Mouse (Mus musculus) limb, embryonic 15.5 days (tissue): ENCODE measurements around the gene Arhgap30. TPM values are rescaled to one million over a fixed set of nuclear protein-coding genes. Genes with fewer than 3 reads are reported as not detected.

Experiments
- ATAC-seq: fragments of 200-750 bp; cut with Nextera tagmentation; 2 replicates; pipeline ENCODE4 v1.8.0; 2017; ENCODE audit warnings: low read depth, moderate TSS enrichment; ENCODE audit not compliant: insufficient number of reproducible peaks, low FRiP score, low TSS enrichment
- H3K27ac ChIP-seq: fragments of 300-500 bp; sonication (generic); 2 replicates; pipeline ENCODE4 v1.5.1; 2015; ENCODE audit warnings: moderate library complexity, mild to moderate bottlenecking, inconsistent platforms
- H3K27me3 ChIP-seq: fragments of 300-500 bp; sonication (generic); 2 replicates; pipeline ENCODE4 v1.6.1; 2015; ENCODE audit warnings: inconsistent platforms
- H3K36me3 ChIP-seq: fragments of 300-500 bp; sonication (generic); 2 replicates; pipeline ENCODE4 v1.6.1; 2015; ENCODE audit warnings: inconsistent platforms
- H3K4me1 ChIP-seq: fragments of 300-500 bp; sonication (generic); 2 replicates; pipeline ENCODE4 v1.6.1; 2015; ENCODE audit warnings: inconsistent platforms
- H3K4me2 ChIP-seq: fragments of 300-500 bp; sonication (generic); 2 replicates; pipeline ENCODE4 v1.6.1; 2015; ENCODE audit warnings: mild to moderate bottlenecking, inconsistent platforms
- H3K4me3 ChIP-seq: fragments of 300-500 bp; sonication (generic); 2 replicates; pipeline ENCODE4 v1.5.1; 2015; ENCODE audit warnings: mild to moderate bottlenecking, inconsistent platforms
- H3K9ac ChIP-seq: fragments of 300-500 bp; sonication (generic); 2 replicates; pipeline ENCODE4 v1.6.1; 2015; ENCODE audit warnings: inconsistent platforms
- H3K9me3 ChIP-seq: fragments of 300-500 bp; sonication (generic); 2 replicates; pipeline ENCODE4 v1.6.1; 2016; ENCODE audit warnings: inconsistent platforms
- WGBS: fragments of 180-500 bp; shearing (Covaris S2); methylation state at CpG from one replicate; pipeline ENCODE4 v1.1.7; 2015; 5-methylcytosine and 5-hydroxymethylcytosine counted together
- polyA plus RNA-seq: library from polyadenylated mRNA; unstranded; fragments of >200 nt; fragmentation: Nextera tagmentation; extraction: Ambion mirVana; gene quantifications from 2 replicates; pipeline ENCODE4 v1.2.1, GENCODE M21; 2015

Arhgap30 gene
- polyA plus RNA-seq, 1 experiment from 2014 or later = 3.2 TPM

GRCm38 (mm10) chr1:171437264-171438013 is 48.7 kb downstream of the Arhgap30 start, which contains the start of gene F11r:
Gene F11r (plus strand): TSS chr1:171437535.
- peak within 1 kb of the TSS; percentile 51 for H3K4me3 ChIP-seq
- H3K9me3 ChIP-seq = no peaks in the 10 kb centered on the region
- peak within 1 kb of the TSS; percentile 39; the same call in 1 of the 2 replicates for H3K27ac ChIP-seq
- peak within 1 kb of the TSS; percentile 73 for H3K4me2 ChIP-seq
- H3K27me3 ChIP-seq = peaks cover 19% of the 10 kb centered on the region; the same call in 1 of the 2 replicates
- H3K36me3 ChIP-seq = no peaks in the 10 kb centered on the region
- peak within 1 kb of the TSS; percentile 24; the same call in 1 of the 2 replicates for H3K9ac ChIP-seq
- under 1% methylated on average over 46 of the region's 46 CpGs for WGBS
- ATAC-seq = 0 out of 2 replicates have a peak, but pooled peaks have one; percentile 15
- H3K4me1 ChIP-seq = peaks cover 20% of the 10 kb centered on the region

- peaks cover 20% of the 10 kb centered on the region for H3K4me1 ChIP-seq
- peak overlapping the region; percentile 24; the same call in 1 of the 2 replicates for H3K9ac ChIP-seq
- H3K4me2 ChIP-seq = peak overlapping the region; percentile 73
- no peaks in the 10 kb centered on the region for H3K36me3 ChIP-seq
- WGBS = 4% methylated on average over 18 of the region's 18 CpGs
- H3K4me3 ChIP-seq = peak overlapping the region; percentile 51
- no peak for ATAC-seq
- H3K9me3 ChIP-seq = no peaks in the 10 kb centered on the region
- H3K27ac ChIP-seq = peak overlapping the region; percentile 39; the same call in 1 of the 2 replicates
- peaks cover 19% of the 10 kb centered on the region; the same call in 1 of the 2 replicates for H3K27me3 ChIP-seq
Observed at GRCm38 (mm10) chr1:171438014-171438670, 49.4 kb downstream of the Arhgap30 start.

- Histone ChIP-seq H3K9ac (no peak overlapping the region), H3K4me1 (peaks cover 20% of the 10 kb centered on the region), H3K27me3 (peaks cover 19% of the 10 kb centered on the region; the same call in 1 of the 2 replicates), H3K9me3 (no peaks in the 10 kb centered on the region), H3K36me3 (no peaks in the 10 kb centered on the region), H3K27ac (no peak overlapping the region), H3K4me3 (peak overlapping the region; percentile 51), H3K4me2 (peak overlapping the region; percentile 73; the same call in 1 of the 2 replicates)
- 20% methylated on average over 8 of the region's 8 CpGs for WGBS
- ATAC-seq = no peak
Observed at GRCm38 (mm10) chr1:171439072-171439471, 50.3 kb downstream of the Arhgap30 start.

- Histone ChIP-seq H3K9me3 (no peaks in the 10 kb centered on the region), H3K4me3 (no peak overlapping the region), H3K36me3 (no peaks in the 10 kb centered on the region), H3K9ac (no peak overlapping the region), H3K4me1 (peaks cover 20% of the 10 kb centered on the region), H3K27me3 (peaks cover 19% of the 10 kb centered on the region; the same call in 1 of the 2 replicates), H3K27ac (no peak overlapping the region), H3K4me2 (0 out of 2 replicates have a peak overlapping the region, but pooled peaks have one; percentile 73)
- 22% methylated on average over 9 of the region's 9 CpGs for WGBS
- no peak for ATAC-seq
Observed at GRCm38 (mm10) chr1:171440025-171440725, 51.4 kb downstream of the Arhgap30 start.

- H3K27ac ChIP-seq = peak overlapping the region; percentile 43
- WGBS = 46% methylated on average over 7 of the region's 7 CpGs
Observed at GRCm38 (mm10) chr1:171441466-171442412, 53.0 kb downstream of the Arhgap30 start.

GRCm38 (mm10) chr1:171442413-171442760 is 53.6 kb downstream of the Arhgap30 start:
- no peaks in the 10 kb centered on the region for H3K9me3 ChIP-seq
- peaks cover 20% of the 10 kb centered on the region for H3K4me1 ChIP-seq
- no peaks in the 10 kb centered on the region for H3K36me3 ChIP-seq
- peak overlapping the region; percentile 43; the same call in 1 of the 2 replicates for H3K27ac ChIP-seq
- ATAC-seq = no peak
- H3K4me2 ChIP-seq = no peak overlapping the region
- H3K27me3 ChIP-seq = peaks cover 7% of the 10 kb centered on the region; the same call in 1 of the 2 replicates
- H3K4me3 ChIP-seq = no peak overlapping the region
- WGBS = 73% methylated on average over 8 of the region's 8 CpGs
- no peak overlapping the region for H3K9ac ChIP-seq

More at GRCm38 (mm10) chr1:171441466-171442412, 53.0 kb downstream of the Arhgap30 start:
- Histone ChIP-seq H3K4me1 (peaks cover 20% of the 10 kb centered on the region), H3K9ac (no peak overlapping the region), H3K4me3 (no peak overlapping the region), H3K36me3 (no peaks in the 10 kb centered on the region), H3K27me3 (peaks cover 13% of the 10 kb centered on the region; the same call in 1 of the 2 replicates), H3K4me2 (no peak overlapping the region), H3K9me3 (no peaks in the 10 kb centered on the region)
- no peak for ATAC-seq

GRCm38 (mm10) chr1:171445050-171445449 is 56.3 kb downstream of the Arhgap30 start:
- Histone ChIP-seq H3K4me3 (no peak overlapping the region), H3K9ac (no peak overlapping the region), H3K9me3 (no peaks in the 10 kb centered on the region), H3K36me3 (no peaks in the 10 kb centered on the region), H3K27ac (no peak overlapping the region), H3K4me2 (no peak overlapping the region), H3K4me1 (peaks cover 10% of the 10 kb centered on the region), H3K27me3 (no peaks in the 10 kb centered on the region)
- WGBS = 89% methylated on average over 5 of the region's 5 CpGs
- ATAC-seq = no peak

GRCm38 (mm10) chr1:171446854-171447253 is 58.1 kb downstream of the Arhgap30 start:
- ATAC-seq = no peak
- H3K9ac ChIP-seq = no peak overlapping the region
- H3K4me2 ChIP-seq = no peak overlapping the region
- H3K9me3 ChIP-seq = no peaks in the 10 kb centered on the region
- no peaks in the 10 kb centered on the region; the same call in 1 of the 2 replicates for H3K4me1 ChIP-seq
- no peak overlapping the region for H3K27ac ChIP-seq
- WGBS = 49% methylated on average over 7 of the region's 7 CpGs
- no peaks in the 10 kb centered on the region for H3K27me3 ChIP-seq
- no peak overlapping the region for H3K4me3 ChIP-seq
- H3K36me3 ChIP-seq = no peaks in the 10 kb centered on the region

GRCm38 (mm10) chr1:171447692-171448091 is 58.9 kb downstream of the Arhgap30 start:
- H3K27me3 ChIP-seq = no peaks in the 10 kb centered on the region
- H3K4me3 ChIP-seq = no peak overlapping the region
- 59% methylated on average over 10 of the region's 10 CpGs for WGBS
- H3K9ac ChIP-seq = no peak overlapping the region
- no peak overlapping the region for H3K4me2 ChIP-seq
- no peak overlapping the region for H3K27ac ChIP-seq
- H3K4me1 ChIP-seq = no peaks in the 10 kb centered on the region
- H3K9me3 ChIP-seq = no peaks in the 10 kb centered on the region
- no peaks in the 10 kb centered on the region for H3K36me3 ChIP-seq
- no peak for ATAC-seq

- Histone ChIP-seq H3K9ac (no peak overlapping the region), H3K4me2 (no peak overlapping the region), H3K27me3 (no peaks in the 10 kb centered on the region), H3K9me3 (no peaks in the 10 kb centered on the region), H3K36me3 (no peaks in the 10 kb centered on the region), H3K4me3 (no peak overlapping the region), H3K4me1 (no peaks in the 10 kb centered on the region), H3K27ac (no peak overlapping the region)
- WGBS = 81% methylated on average over 11 of the region's 11 CpGs
- ATAC-seq = no peak
Observed at GRCm38 (mm10) chr1:171450062-171450461, 61.3 kb downstream of the Arhgap30 start.

GRCm38 (mm10) chr1:171451001-171451400 is 62.2 kb downstream of the Arhgap30 start:
- Histone ChIP-seq H3K9ac (no peak overlapping the region), H3K27me3 (no peaks in the 10 kb centered on the region), H3K4me3 (no peak overlapping the region), H3K4me2 (no peak overlapping the region), H3K36me3 (no peaks in the 10 kb centered on the region), H3K4me1 (no peaks in the 10 kb centered on the region), H3K27ac (no peak overlapping the region), H3K9me3 (no peaks in the 10 kb centered on the region)
- WGBS = 73% methylated on average over 10 of the region's 10 CpGs
- no peak for ATAC-seq
